Mouse (Mus musculus) liver, postnatal 0 days (tissue): ENCODE measurements around the gene Apbb1ip.

Experiments
- CTCF ChIP-seq: sonication (generic); IDR thresholded peaks from 2 replicates; pipeline ENCODE4 v1.5.1; 2016; ENCODE audit warnings: antibody characterized with exemption, low read depth
- EP300 ChIP-seq: IDR thresholded peaks from 2 replicates; pipeline ENCODE4 v1.6.1; 2016; ENCODE audit warnings: antibody characterized with exemption, low read depth, mild to moderate bottlenecking

- no peak for TF ChIP-seq CTCF
- no peak for TF ChIP-seq EP300
Observed at GRCm38 (mm10) chr2:22918651-22919050, 144.8 kb downstream of the Apbb1ip start.
